Mouse (Mus musculus) heart, postnatal 0 days (tissue): Measurements from ENCODE around the gene Cdcp1.

Source experiments
- CTCF ChIP-seq: IDR thresholded peaks from 2 replicates; pipeline ENCODE4 v1.5.1; 2016; ENCODE audit warnings: antibody characterized with exemption, control low read depth, low read depth
- EP300 ChIP-seq: IDR thresholded peaks from 2 replicates; pipeline ENCODE4 v1.6.1; 2016; ENCODE audit warnings: antibody characterized with exemption, low read depth

DNA sequence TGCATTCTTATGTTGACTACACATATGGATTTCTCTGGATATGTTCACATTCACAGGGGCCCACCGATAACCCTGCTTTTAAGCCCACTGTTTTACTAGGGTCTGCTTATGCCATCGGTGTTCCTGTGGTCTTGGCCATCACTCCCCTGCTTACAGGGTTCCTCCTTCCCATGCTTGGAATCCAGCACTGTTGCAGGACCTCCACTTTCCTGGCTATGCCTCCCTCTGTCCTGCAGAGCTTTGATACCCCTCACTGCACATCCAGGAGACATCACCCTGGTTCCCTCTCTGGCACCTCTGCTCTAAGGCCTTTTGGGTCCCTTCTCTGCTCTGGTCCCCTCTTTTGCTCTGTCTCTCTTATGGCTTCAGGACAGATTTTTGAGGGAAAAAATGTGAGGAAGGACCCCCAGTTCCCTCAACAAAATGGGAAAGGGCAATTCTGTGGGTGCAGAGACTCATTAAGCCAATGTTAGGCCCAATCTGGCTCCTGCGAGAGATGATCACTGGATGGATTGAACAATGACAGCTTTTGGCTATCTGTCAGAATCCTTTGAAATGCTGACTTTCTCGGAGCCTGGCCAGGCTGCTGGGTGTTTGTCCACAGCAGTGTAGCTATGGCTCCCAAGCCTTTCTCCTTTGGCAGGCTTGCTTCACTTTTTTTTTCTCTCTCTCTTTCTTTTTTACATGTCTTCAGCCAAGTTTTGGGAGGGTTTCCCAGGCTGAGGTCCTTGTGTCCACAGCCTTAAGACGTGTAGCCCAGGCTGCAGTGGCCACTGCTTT, 65.4 kb downstream of the Cdcp1 start, which contains the start of gene Clec3b:
- TF ChIP-seq EP300 = no peak
- TF ChIP-seq CTCF = no peak
